Mouse (Mus musculus): ENCODE measurements at regions not wholly inside any gene's neighbourhood (a gene's known extent, or its start where the extent isn't known, plus 50 kb on each side); places are given as distances from the start of the nearest gene placed in this dataset.

DNA sequence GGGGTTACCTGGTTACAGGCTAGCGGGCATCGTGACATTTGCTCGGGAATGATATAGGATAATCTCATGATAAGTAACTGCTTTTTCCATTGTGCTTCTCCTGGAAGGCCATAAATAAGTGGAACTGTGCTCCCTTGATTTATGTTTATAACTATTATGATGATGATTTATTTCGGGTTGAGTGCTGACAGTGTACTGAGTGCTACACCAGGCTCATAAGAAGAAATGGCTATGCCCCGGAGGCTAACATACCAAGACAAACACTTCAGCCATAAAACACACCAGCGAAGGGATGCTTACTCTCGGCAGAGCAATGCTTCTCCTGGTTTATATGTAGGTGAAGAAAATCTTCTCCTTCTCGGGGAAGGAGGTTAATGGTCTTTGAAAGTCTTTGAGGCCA, 169.2 kb upstream of the Noct start:
- TF ChIP-seq CTCF (IDR thresholded peaks at IDR 0.05; ENCODE audit: low read depth, low read length) (no peak), TAL1 (conservative IDR thresholded peaks at IDR 0.05; ENCODE audit: low read depth, low read length) (no peak), GATA1 (IDR thresholded peaks at IDR 0.05; ENCODE audit: borderline replicate concordance, low read length) (no peak), POLR2AphosphoS5 (IDR thresholded peaks at IDR 0.05; ENCODE audit: insufficient replicate concordance, low read depth, low read length) (no peak), GATA2 (IDR thresholded peaks at IDR 0.05; ENCODE audit: borderline replicate concordance, low read depth, low read length) (no peak)
